Mouse (Mus musculus) neural tube, embryonic 15.5 days (tissue): ENCODE measurements around the gene 4932438A13Rik. TPM values are rescaled to one million over a fixed set of nuclear protein-coding genes. Genes with fewer than 3 reads are reported as not detected.

Experiments
- ATAC-seq: fragments of 200-750 bp; cut with Nextera tagmentation; 2 replicates; pipeline ENCODE4 v1.8.0; 2017; ENCODE audit warnings: mild to moderate bottlenecking, moderate TSS enrichment, moderate library complexity; ENCODE audit not compliant: low FRiP score
- H3K27ac ChIP-seq: fragments of 300-500 bp; sonication (generic); replicated peaks from 2 replicates; pipeline ENCODE4 v1.5.1; 2015; ENCODE audit warnings: mild to moderate bottlenecking, inconsistent platforms
- H3K27me3 ChIP-seq: fragments of 300-500 bp; sonication (generic); replicated peaks from 2 replicates; pipeline ENCODE4 v1.6.1; 2015; ENCODE audit warnings: inconsistent platforms
- H3K36me3 ChIP-seq: fragments of 300-500 bp; sonication (generic); 2 replicates; pipeline ENCODE4 v1.6.1; 2015; ENCODE audit warnings: inconsistent platforms
- H3K4me1 ChIP-seq: fragments of 300-500 bp; sonication (generic); 2 replicates; pipeline ENCODE4 v1.6.1; 2015; ENCODE audit warnings: inconsistent platforms
- H3K4me2 ChIP-seq: fragments of 300-500 bp; sonication (generic); 2 replicates; pipeline ENCODE4 v1.6.1; 2015; ENCODE audit warnings: inconsistent platforms, mild to moderate bottlenecking, moderate library complexity
- H3K4me3 ChIP-seq: fragments of 300-500 bp; sonication (generic); replicated peaks from 2 replicates; pipeline ENCODE4 v1.5.1; 2015; ENCODE audit warnings: mild to moderate bottlenecking, inconsistent platforms
- H3K9ac ChIP-seq: fragments of 300-500 bp; sonication (generic); replicated peaks from 2 replicates; pipeline ENCODE4 v1.6.1; 2015; ENCODE audit warnings: mild to moderate bottlenecking, inconsistent platforms
- H3K9me3 ChIP-seq: fragments of 300-500 bp; sonication (generic); replicated peaks from 2 replicates; pipeline ENCODE4 v1.6.1; 2016; ENCODE audit warnings: inconsistent platforms
- WGBS: fragments of 180-500 bp; shearing (Covaris S2); methylation state at CpG from one replicate; pipeline ENCODE4 v1.1.7; 2015; ENCODE audit warnings: mixed read lengths; 5-methylcytosine and 5-hydroxymethylcytosine counted together
- polyA plus RNA-seq: library from polyadenylated mRNA; unstranded; fragments of >200 nt; fragmentation: Nextera tagmentation; extraction: Ambion mirVana; gene quantifications from 2 replicates; pipeline ENCODE4 v1.2.1, GENCODE M21; 2015

Gene 4932438A13Rik
- polyA plus RNA-seq, 1 experiment from 2014 or later: 75.2 TPM

- Histone ChIP-seq H3K36me3 (peaks cover 20% of the 10 kb centered on the region), H3K27me3 (no peaks in the 10 kb centered on the region), H3K9me3 (no peaks in the 10 kb centered on the region), H3K27ac (no peak overlapping the region), H3K4me2 (no peak overlapping the region), H3K4me3 (no peak overlapping the region), H3K9ac (no peak overlapping the region), H3K4me1 (no peaks in the 10 kb centered on the region)
- ATAC-seq: 0 out of 2 replicates have a peak, but pooled peaks have one; percentile 31
- 62% methylated on average over 6 of the region's 6 CpGs for WGBS
These were observed 79.2 kb downstream of the 4932438A13Rik start for GRCm38 (mm10) chr3:36942108-36942507.

GRCm38 (mm10) chr3:36943706-36944105, 80.8 kb downstream of the 4932438A13Rik start:
- H3K4me1 ChIP-seq: no peaks in the 10 kb centered on the region
- H3K9ac ChIP-seq: no peak overlapping the region
- H3K4me3 ChIP-seq: no peak overlapping the region
- no peak overlapping the region for H3K27ac ChIP-seq
- H3K27me3 ChIP-seq: no peaks in the 10 kb centered on the region
- H3K9me3 ChIP-seq: no peaks in the 10 kb centered on the region
- no peak for ATAC-seq
- H3K4me2 ChIP-seq: no peak overlapping the region
- peaks cover 26% of the 10 kb centered on the region for H3K36me3 ChIP-seq

DNA sequence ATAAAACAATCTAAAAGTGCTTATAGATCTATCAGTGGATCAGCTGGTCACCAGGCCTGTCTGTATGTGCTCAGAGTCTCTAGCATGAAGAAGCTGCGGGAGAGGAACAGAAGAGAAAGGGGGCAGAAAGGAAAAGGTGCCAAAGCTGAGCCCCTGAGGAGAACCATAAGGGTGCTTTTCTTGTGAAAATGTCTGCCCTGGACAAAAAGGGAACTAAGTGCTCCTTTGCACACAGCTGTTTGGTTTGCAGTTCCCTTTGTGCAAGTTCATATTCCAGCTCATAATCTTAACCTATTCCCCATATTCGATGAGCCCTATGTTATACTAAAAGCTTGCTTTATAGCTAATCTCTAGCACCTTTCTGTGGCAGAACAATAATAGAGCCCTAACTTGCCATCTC, 175.1 kb downstream of the 4932438A13Rik start:
- Histone ChIP-seq H3K36me3 (peaks cover 54% of the 10 kb centered on the region), H3K9ac (no peak overlapping the region), H3K27me3 (no peaks in the 10 kb centered on the region), H3K4me3 (no peak overlapping the region), H3K27ac (no peak overlapping the region), H3K4me1 (no peaks in the 10 kb centered on the region), H3K4me2 (no peak overlapping the region), H3K9me3 (no peaks in the 10 kb centered on the region)
- ATAC-seq: no peak
- 89% methylated on average over 2 of the region's 2 CpGs for WGBS

DNA sequence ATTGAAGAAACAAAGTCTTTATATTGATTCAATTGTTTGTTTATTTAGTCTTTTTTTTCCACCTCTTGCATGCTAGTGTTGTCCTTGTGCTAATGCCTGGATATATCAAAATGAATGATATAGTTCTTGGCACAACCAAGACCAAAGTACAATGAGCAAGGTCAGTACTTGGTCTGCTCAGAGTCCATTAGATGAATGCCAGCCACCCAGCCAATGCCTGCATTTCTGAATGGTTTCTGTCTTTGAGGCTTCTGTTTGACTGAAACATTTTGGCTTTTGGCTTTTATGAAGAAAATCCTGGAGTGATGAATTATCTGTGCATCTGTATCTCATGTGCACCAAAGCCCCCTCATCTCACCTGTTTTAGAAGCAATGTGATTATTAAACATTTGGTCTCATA, 176.9 kb downstream of the 4932438A13Rik start:
- H3K9ac ChIP-seq: no peak overlapping the region
- H3K4me2 ChIP-seq: no peak overlapping the region
- H3K9me3 ChIP-seq: no peaks in the 10 kb centered on the region
- H3K27ac ChIP-seq: no peak overlapping the region
- H3K4me1 ChIP-seq: no peaks in the 10 kb centered on the region
- no peak for ATAC-seq
- no peak overlapping the region for H3K4me3 ChIP-seq
- no peaks in the 10 kb centered on the region for H3K27me3 ChIP-seq
- peaks cover 63% of the 10 kb centered on the region for H3K36me3 ChIP-seq

GRCm38 (mm10) chr3:37051491-37051890, 188.6 kb downstream of the 4932438A13Rik start:
- no peaks in the 10 kb centered on the region for H3K9me3 ChIP-seq
- ATAC-seq: no peak
- H3K27me3 ChIP-seq: no peaks in the 10 kb centered on the region
- H3K4me2 ChIP-seq: no peak overlapping the region
- H3K9ac ChIP-seq: no peak overlapping the region
- H3K4me1 ChIP-seq: no peaks in the 10 kb centered on the region
- WGBS: 97% methylated on average over 1 of the region's 1 CpGs
- H3K27ac ChIP-seq: no peak overlapping the region
- H3K36me3 ChIP-seq: peaks cover 31% of the 10 kb centered on the region
- H3K4me3 ChIP-seq: no peak overlapping the region

DNA sequence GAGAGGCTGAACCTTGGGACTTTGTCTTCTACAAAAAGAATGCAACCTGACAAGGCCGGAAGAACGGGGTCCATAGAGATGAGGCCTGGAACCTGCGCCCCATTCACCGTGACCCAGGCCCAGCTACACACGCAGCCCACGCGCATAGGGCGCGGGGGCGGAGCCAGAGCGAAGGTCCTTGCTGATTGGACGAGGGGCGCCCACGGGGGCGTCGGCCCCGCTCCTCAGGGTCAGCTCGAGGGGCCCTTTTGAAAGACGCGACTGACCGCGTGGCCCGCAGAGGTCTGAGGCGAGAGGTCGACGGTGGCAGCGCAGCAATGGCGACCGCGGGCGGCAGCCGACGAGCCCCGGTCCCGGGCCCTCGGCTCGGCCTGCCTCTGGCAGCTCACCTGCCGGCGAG, 200.5 kb downstream of the 4932438A13Rik start, which contains the start of gene Adad1:
Gene Adad1, plus strand, starts transcription at position 122 of the 400 bp plus-strand sequence.
- WGBS: 56% methylated on average over 39 of the region's 39 CpGs

DNA sequence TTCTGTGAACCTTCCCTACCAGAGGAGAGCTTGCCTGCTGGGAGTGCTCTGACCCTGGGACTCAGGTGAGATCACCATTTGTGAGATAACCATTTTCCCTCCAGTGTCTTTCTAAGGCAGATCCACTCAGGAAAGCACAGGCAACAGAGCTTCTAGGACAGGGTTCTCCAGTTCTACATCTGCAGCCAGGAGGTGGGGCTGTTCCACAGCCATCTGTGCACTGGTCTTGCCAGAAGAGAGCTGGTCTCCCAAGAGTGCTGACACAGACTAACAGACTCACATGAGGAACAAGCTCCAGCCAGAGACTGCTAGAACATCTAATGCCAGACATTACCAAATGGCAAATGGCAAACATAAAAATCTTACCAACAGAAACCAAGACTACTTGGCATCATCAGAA, 210.3 kb downstream of the 4932438A13Rik start:
- Histone ChIP-seq H3K4me1 (no peaks in the 10 kb centered on the region), H3K9me3 (peaks cover 7% of the 10 kb centered on the region; the same call in 1 of the 2 replicates), H3K4me2 (no peak overlapping the region), H3K36me3 (no peaks in the 10 kb centered on the region), H3K27me3 (no peaks in the 10 kb centered on the region), H3K9ac (no peak overlapping the region), H3K4me3 (no peak overlapping the region), H3K27ac (no peak overlapping the region)
- no peak for ATAC-seq

More for the DNA sequence above, 200.5 kb downstream of the 4932438A13Rik start, which contains the start of gene Adad1:
- H3K36me3 ChIP-seq: no peaks in the 10 kb centered on the region
- no peak within 1 kb of the TSS for H3K27ac ChIP-seq
- H3K27me3 ChIP-seq: no peaks in the 10 kb centered on the region
- no peak; the same call in 1 of the 2 replicates for ATAC-seq
- H3K9ac ChIP-seq: no peak within 1 kb of the TSS
- peak within 1 kb of the TSS; percentile 47 for H3K4me2 ChIP-seq
- H3K4me3 ChIP-seq: peak within 1 kb of the TSS; percentile 25
- H3K9me3 ChIP-seq: peaks cover 10% of the 10 kb centered on the region
- H3K4me1 ChIP-seq: no peaks in the 10 kb centered on the region; the same call in 1 of the 2 replicates

DNA sequence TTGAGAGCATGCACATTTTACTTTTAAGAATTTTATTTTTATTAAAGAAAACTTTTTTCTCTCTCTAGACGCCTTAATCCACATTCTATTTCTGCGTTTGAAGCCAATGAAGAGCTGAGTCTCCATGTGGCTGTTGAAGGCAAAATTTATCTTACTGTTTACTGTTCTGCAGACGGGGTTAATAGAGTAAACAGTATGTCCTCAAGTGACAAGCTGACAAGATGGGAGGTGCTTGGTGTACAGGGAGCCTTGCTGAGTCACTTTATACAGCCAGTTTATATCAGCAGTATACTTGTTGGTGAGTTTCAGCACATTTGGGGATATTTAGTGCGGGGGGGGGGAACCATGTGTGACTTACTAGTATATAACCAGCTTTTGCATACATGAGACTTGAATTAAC, 222.0 kb downstream of the 4932438A13Rik start:
- no peak overlapping the region for H3K4me3 ChIP-seq

DNA sequence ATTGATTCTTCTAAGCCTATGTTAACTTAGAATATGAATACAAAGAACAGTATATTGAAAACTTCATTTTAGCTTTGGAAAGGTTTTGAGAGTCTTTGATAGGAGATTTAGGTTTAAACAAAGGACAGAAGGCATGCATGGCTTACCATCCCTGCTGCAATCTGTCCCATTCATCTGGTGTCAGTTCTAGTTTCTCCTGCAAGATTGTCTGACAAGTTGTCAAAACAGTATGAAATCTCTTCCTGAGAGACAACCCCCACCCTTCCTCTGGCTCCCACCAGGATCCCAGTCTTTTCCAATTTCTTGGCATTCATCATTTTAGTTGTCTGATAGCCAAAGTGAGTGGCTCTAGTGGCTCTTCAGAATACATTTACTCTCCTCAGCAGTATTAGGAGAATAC, 227.8 kb downstream of the 4932438A13Rik start:
- no peak overlapping the region for H3K27ac ChIP-seq
- no peak overlapping the region for H3K4me3 ChIP-seq
- H3K9ac ChIP-seq: no peak overlapping the region
- H3K27me3 ChIP-seq: no peaks in the 10 kb centered on the region
- no peak for ATAC-seq
- no peaks in the 10 kb centered on the region for H3K9me3 ChIP-seq
- no peak overlapping the region for H3K4me2 ChIP-seq
- H3K4me1 ChIP-seq: no peaks in the 10 kb centered on the region
- H3K36me3 ChIP-seq: no peaks in the 10 kb centered on the region

More for the DNA sequence above, 222.0 kb downstream of the 4932438A13Rik start:
- Histone ChIP-seq H3K27ac (no peak overlapping the region), H3K9me3 (no peaks in the 10 kb centered on the region), H3K27me3 (no peaks in the 10 kb centered on the region), H3K4me2 (no peak overlapping the region), H3K4me1 (no peaks in the 10 kb centered on the region), H3K9ac (no peak overlapping the region), H3K36me3 (no peaks in the 10 kb centered on the region)
- ATAC-seq: no peak
- 90% methylated on average over 4 of the region's 4 CpGs for WGBS

Other genes with a start within 250 kb of the 4932438A13Rik start
- 23.3 and 23.6 TPM in 2 replicates for gene Bbs7, start 249.6 kb upstream of the 4932438A13Rik start, polyA plus RNA-seq
- gene Trpc3, start 172.9 kb upstream of the 4932438A13Rik start, polyA plus RNA-seq: 16.6 and 23.9 TPM in 2 replicates
- gene Adad1, start 200.4 kb downstream of the 4932438A13Rik start, polyA plus RNA-seq: 0.49 TPM in 1 of 2 replicates, not detected in the other